Mouse (Mus musculus): ENCODE data around the gene Il17d. TPM values are rescaled to one million over a fixed set of nuclear protein-coding genes. Genes with fewer than 3 reads are reported as not detected.

Il17d gene
- polyA plus RNA-seq, 3 experiments from 2014 or later: not detected

Other genes with a start within 250 kb of the Il17d start
- gene Cryl1, start 126.2 kb upstream of the Il17d start, polyA plus RNA-seq (2017; shearing (Covaris generic)): 10 to 100 TPM; 14.0 to 26.1 (median 18.7) TPM
- gene Ift88, start 100.7 kb upstream of the Il17d start, polyA plus RNA-seq (2017; shearing (Covaris generic)): 1 to 10 TPM; 2.0 to 4.1 (median 3.8) TPM
- gene Eef1akmt1, start 46.8 kb downstream of the Il17d start, polyA plus RNA-seq (2017; shearing (Covaris generic)): 100 to 1,000 TPM in 2 of 3 experiments, 10 to 100 TPM in 1; 90.1 to 134 (median 126) TPM
- 10 to 100 TPM; 24.6 to 32.2 (median 29.7) TPM for gene Xpo4, start 140.7 kb downstream of the Il17d start, polyA plus RNA-seq (2017; shearing (Covaris generic))
- gene Gm49361, start 221.3 kb downstream of the Il17d start, polyA plus RNA-seq (2017; shearing (Covaris generic)): not detected
- 10 to 100 TPM; 13.0 to 23.0 (median 20.1) TPM for gene Lats2, start 233.6 kb downstream of the Il17d start, polyA plus RNA-seq (2017; shearing (Covaris generic))

All from inflammation-experienced regulatory T-cells, adult 6 months (primary cell).